Mouse (Mus musculus) neural tube, embryonic 14.5 days (tissue): ENCODE measurements around the gene Fcor. TPM values are rescaled to one million over a fixed set of nuclear protein-coding genes. Genes with fewer than 3 reads are reported as not detected.

Experiments used
- ATAC-seq: fragments of 200-750 bp; cut with Nextera tagmentation; 2 replicates; pipeline ENCODE4 v1.8.0; 2017; ENCODE audit warnings: low read depth, mild to moderate bottlenecking, moderate TSS enrichment, moderate library complexity
- H3K27ac ChIP-seq: fragments of 300-500 bp; sonication (generic); 2 replicates; pipeline ENCODE4 v1.5.1; 2014; ENCODE audit warnings: low read depth, mild to moderate bottlenecking, control low read depth, low read length, moderate library complexity, mixed read lengths
- H3K27me3 ChIP-seq: fragments of 300-500 bp; sonication (generic); 2 replicates; pipeline ENCODE4 v1.6.1; 2014; ENCODE audit warnings: low read length; ENCODE audit not compliant: control insufficient read depth, insufficient read depth
- H3K36me3 ChIP-seq: fragments of 300-500 bp; sonication (generic); 2 replicates; pipeline ENCODE4 v1.6.1; 2014; ENCODE audit warnings: low read length, mixed read lengths; ENCODE audit not compliant: control insufficient read depth, insufficient read depth
- H3K4me1 ChIP-seq: fragments of 300-500 bp; sonication (generic); 2 replicates; pipeline ENCODE4 v1.6.1; 2014; ENCODE audit warnings: low read length; ENCODE audit not compliant: control insufficient read depth, insufficient read depth
- H3K4me2 ChIP-seq: fragments of 300-500 bp; sonication (generic); 2 replicates; pipeline ENCODE4 v1.6.1; 2014; ENCODE audit warnings: mild to moderate bottlenecking, low read depth, low read length, control low read depth
- H3K4me3 ChIP-seq: fragments of 300-500 bp; sonication (generic); 2 replicates; pipeline ENCODE4 v1.5.1; 2014; ENCODE audit warnings: low read depth, low read length, control low read depth, mixed read lengths
- H3K9ac ChIP-seq: fragments of 300-500 bp; sonication (generic); replicated peaks from 2 replicates; pipeline ENCODE4 v1.6.1; 2014; ENCODE audit warnings: low read depth, mild to moderate bottlenecking, control low read depth, low read length, mixed read lengths
- H3K9me3 ChIP-seq: fragments of 300-500 bp; sonication (generic); 2 replicates; pipeline ENCODE4 v1.6.1; 2016; ENCODE audit warnings: low read length; ENCODE audit not compliant: control insufficient read depth
- WGBS: fragments of 180-500 bp; shearing (Covaris S2); extraction: QIAGEN DNeasy Blood & Tissue Kit; methylation state at CpG from one replicate; pipeline ENCODE4 v1.1.7; 2014; 5-methylcytosine and 5-hydroxymethylcytosine counted together
- polyA plus RNA-seq: library from polyadenylated mRNA; unstranded; fragments of >200 nt; fragmentation: Nextera tagmentation; extraction: Ambion mirVana; gene quantifications from 2 replicates; pipeline ENCODE4 v1.2.1, GENCODE M21; 2014

Gene Fcor
- polyA plus RNA-seq, 1 experiment from 2014 or later, result 27.6 TPM

- Histone ChIP-seq H3K27ac (no peak overlapping the region), H3K4me2 (no peak overlapping the region), H3K27me3 (no peaks in the 10 kb centered on the region), H3K36me3 (no peaks in the 10 kb centered on the region), H3K4me3 (no peak overlapping the region), H3K9me3 (no peaks in the 10 kb centered on the region), H3K9ac (0 out of 2 replicates have a peak overlapping the region, but pooled peaks have one; percentile 12), H3K4me1 (no peaks in the 10 kb centered on the region)
- WGBS, result 20% methylated on average over 7 of the region's 7 CpGs
- ATAC-seq, result 0 out of 2 replicates have a peak, but pooled peaks have one; percentile 30
Measured at GRCm38 (mm10) chr8:3656725-3657381, 15.3 kb downstream of the Fcor start.

GRCm38 (mm10) chr8:3655526-3655925 lies 16.6 kb downstream of the Fcor start, which contains the start of gene Retn:
TSS of gene Retn (plus strand) at chr8:3655770.
- H3K36me3 ChIP-seq, result no peaks in the 10 kb centered on the region
- ATAC-seq, result no peak

GRCm38 (mm10) chr8:3654726-3655508 lies 17.2 kb downstream of the Fcor start:
- Histone ChIP-seq H3K9me3 (no peaks in the 10 kb centered on the region), H3K9ac (no peak overlapping the region)
- ATAC-seq, result peak; percentile 67; the same call in 1 of the 2 replicates

More at GRCm38 (mm10) chr8:3655526-3655925, 16.6 kb downstream of the Fcor start, which contains the start of gene Retn:
- no peaks in the 10 kb centered on the region for H3K27me3 ChIP-seq
- H3K27ac ChIP-seq, result no peak within 1 kb of the TSS
- no peaks in the 10 kb centered on the region for H3K4me1 ChIP-seq
- H3K9ac ChIP-seq, result no peak within 1 kb of the TSS
- H3K9me3 ChIP-seq, result no peaks in the 10 kb centered on the region
- no peak within 1 kb of the TSS for H3K4me2 ChIP-seq
- no peak within 1 kb of the TSS for H3K4me3 ChIP-seq
- WGBS, result 78% methylated on average over 3 of the region's 3 CpGs

DNA sequence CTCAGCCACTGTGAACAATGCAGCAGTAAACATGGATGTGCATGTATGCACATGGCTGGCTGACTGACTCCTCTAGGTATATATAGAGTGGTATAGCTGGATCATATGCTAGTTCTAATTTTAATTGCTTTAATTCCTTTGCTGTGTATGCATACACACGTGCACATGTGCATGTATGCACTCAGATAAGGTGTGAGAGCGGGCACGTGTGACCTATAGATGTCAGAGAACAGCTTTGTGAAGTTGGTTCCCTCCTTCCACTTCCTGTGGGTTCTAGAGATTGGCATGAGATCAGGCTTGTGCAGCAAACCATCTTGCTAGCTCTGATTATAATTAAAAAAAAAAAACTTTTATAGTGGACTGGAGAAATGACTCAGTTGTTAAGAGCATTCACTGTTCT lies 19.3 kb downstream of the Fcor start:
- H3K4me1 ChIP-seq, result no peaks in the 10 kb centered on the region
- H3K27me3 ChIP-seq, result no peaks in the 10 kb centered on the region
- no peaks in the 10 kb centered on the region for H3K9me3 ChIP-seq
- no peak overlapping the region for H3K4me2 ChIP-seq
- H3K36me3 ChIP-seq, result no peaks in the 10 kb centered on the region
- 71% methylated on average over 3 of the region's 3 CpGs for WGBS
- H3K4me3 ChIP-seq, result no peak overlapping the region
- no peak for ATAC-seq
- H3K27ac ChIP-seq, result no peak overlapping the region
- no peak overlapping the region for H3K9ac ChIP-seq

More at GRCm38 (mm10) chr8:3654726-3655508, 17.2 kb downstream of the Fcor start:
- Histone ChIP-seq H3K4me3 (no peak overlapping the region), H3K27me3 (no peaks in the 10 kb centered on the region), H3K4me2 (no peak overlapping the region), H3K4me1 (no peaks in the 10 kb centered on the region), H3K27ac (no peak overlapping the region), H3K36me3 (no peaks in the 10 kb centered on the region)
- 66% methylated on average over 11 of the region's 11 CpGs for WGBS

DNA sequence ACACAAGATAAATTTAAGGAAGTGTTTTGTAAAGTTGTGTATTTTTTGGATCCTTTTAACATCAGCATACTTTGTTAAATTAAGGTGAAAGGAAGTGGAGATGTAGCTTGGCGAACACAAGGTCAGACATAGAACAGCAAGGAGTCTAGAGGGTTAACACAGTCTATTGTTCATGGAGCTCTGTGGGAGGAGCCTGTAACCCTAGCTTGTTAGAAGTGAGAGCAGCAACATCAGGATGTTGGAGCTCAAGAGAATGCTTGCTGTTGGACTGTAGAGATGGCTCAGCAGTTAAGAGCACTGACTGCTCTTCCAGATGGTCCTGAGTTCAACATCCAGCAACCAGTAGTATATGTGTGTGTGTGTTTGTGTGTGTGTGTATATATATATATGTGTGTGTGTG lies 23.2 kb downstream of the Fcor start:
- Histone ChIP-seq H3K4me1 (no peaks in the 10 kb centered on the region), H3K9me3 (no peaks in the 10 kb centered on the region), H3K36me3 (no peaks in the 10 kb centered on the region), H3K4me3 (no peak overlapping the region), H3K4me2 (no peak overlapping the region), H3K9ac (no peak overlapping the region), H3K27me3 (no peaks in the 10 kb centered on the region), H3K27ac (no peak overlapping the region)
- 33% methylated on average over 1 of the region's 1 CpGs for WGBS
- no peak for ATAC-seq

DNA sequence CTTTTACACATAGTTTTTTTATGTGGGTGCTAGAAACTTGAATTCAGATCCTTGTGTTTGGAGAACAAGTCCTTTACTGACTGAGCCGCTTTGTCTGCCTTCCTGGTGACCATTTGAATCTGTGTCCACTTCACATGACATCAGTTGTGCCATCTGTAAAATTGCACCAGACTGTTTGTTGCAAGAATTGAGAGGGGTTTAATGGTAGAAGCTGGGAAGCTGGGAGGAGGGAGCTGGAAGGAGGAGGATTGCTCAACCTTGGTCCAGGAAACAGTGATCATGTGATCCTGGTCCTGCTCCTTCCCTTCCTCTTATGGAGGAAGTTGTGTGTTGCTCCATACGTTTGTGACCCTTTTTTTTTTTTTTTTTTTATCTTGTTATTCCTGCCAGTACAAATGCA lies 23.9 kb downstream of the Fcor start:
- no peak overlapping the region for H3K4me2 ChIP-seq
- WGBS, result 66% methylated on average over 2 of the region's 2 CpGs
- no peak for ATAC-seq
- H3K27ac ChIP-seq, result no peak overlapping the region
- H3K4me1 ChIP-seq, result no peaks in the 10 kb centered on the region
- no peaks in the 10 kb centered on the region for H3K27me3 ChIP-seq
- H3K9me3 ChIP-seq, result no peaks in the 10 kb centered on the region
- no peaks in the 10 kb centered on the region for H3K36me3 ChIP-seq
- no peak overlapping the region for H3K9ac ChIP-seq
- no peak overlapping the region for H3K4me3 ChIP-seq

DNA sequence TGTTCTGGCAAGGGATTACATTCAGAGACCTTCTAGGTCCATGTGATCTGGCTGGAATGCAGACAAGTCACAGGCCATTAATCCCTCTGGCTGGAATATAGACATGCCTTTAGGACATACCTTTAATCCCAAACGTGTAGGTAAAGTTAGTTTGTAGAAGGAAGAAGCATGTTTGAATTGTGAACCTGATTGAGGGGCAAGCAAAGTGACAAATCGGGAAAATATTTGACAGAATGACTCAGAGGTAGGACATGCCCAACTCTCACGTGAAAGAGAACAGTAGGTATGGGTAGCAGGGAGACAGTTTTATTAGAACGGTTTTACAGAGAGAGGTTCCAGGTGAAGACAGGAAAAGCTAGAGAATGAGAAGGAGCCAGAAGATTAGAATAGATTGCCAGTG lies 24.6 kb downstream of the Fcor start:
- H3K4me2 ChIP-seq, result no peak overlapping the region
- H3K36me3 ChIP-seq, result no peaks in the 10 kb centered on the region
- H3K4me1 ChIP-seq, result no peaks in the 10 kb centered on the region
- H3K27me3 ChIP-seq, result no peaks in the 10 kb centered on the region
- no peak for ATAC-seq
- no peak overlapping the region for H3K9ac ChIP-seq
- H3K27ac ChIP-seq, result no peak overlapping the region
- H3K9me3 ChIP-seq, result no peaks in the 10 kb centered on the region
- no peak overlapping the region for H3K4me3 ChIP-seq
- WGBS, result 80% methylated on average over 4 of the region's 4 CpGs

DNA sequence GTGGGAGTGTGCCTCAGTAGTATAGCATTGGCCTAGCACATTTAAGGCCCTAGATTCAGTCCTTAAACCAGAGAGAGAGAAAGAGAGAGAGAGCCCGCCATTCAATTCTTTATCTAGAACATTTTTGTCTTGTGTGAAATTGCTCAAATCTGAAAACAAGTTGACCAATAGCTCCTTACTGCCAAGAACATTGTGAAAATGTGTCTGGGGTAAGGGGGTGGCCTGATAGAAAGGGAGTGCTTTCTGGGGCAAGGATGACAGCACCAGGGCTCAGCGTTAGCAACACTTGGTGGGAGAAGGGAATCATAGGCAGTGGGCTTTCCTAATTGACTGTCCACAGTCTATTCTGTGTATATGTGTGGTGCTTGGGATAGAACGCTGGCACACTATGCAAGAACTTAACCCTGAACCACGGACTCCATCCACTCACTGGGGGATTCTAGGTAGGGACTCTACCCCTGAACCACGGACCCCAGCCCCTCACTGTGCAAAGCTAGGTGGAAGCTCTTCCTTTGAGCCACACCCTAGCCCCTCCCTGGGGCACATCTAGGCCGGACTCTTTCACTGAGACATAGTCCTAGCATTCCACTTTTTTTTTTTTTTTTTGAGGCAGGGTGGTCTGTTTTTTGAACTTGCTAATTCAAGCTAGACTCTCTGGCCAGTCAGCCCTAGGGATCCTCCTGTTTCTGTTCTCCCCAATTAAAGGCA lies 25.2 kb downstream of the Fcor start:
- no peak overlapping the region for H3K4me2 ChIP-seq
- H3K9ac ChIP-seq, result no peak overlapping the region
- no peaks in the 10 kb centered on the region for H3K4me1 ChIP-seq
- no peaks in the 10 kb centered on the region for H3K36me3 ChIP-seq
- H3K9me3 ChIP-seq, result no peaks in the 10 kb centered on the region
- no peaks in the 10 kb centered on the region for H3K27me3 ChIP-seq
- no peak overlapping the region for H3K27ac ChIP-seq
- 87% methylated on average over 6 of the region's 6 CpGs for WGBS
- no peak overlapping the region for H3K4me3 ChIP-seq
- no peak for ATAC-seq

- no peak for ATAC-seq
- WGBS, result 22% methylated on average over 5 of the region's 5 CpGs
Measured at GRCm38 (mm10) chr8:3645804-3646203, 26.4 kb downstream of the Fcor start.

More at GRCm38 (mm10) chr8:3645804-3646203, 26.4 kb downstream of the Fcor start:
- Histone ChIP-seq H3K27me3 (no peaks in the 10 kb centered on the region), H3K4me3 (no peak overlapping the region), H3K4me1 (no peaks in the 10 kb centered on the region), H3K4me2 (no peak overlapping the region), H3K36me3 (no peaks in the 10 kb centered on the region), H3K27ac (no peak overlapping the region), H3K9me3 (no peaks in the 10 kb centered on the region), H3K9ac (no peak overlapping the region)
